Mouse (Mus musculus) E14TG2a.4 (cell line): ENCODE measurements around the gene R3hdm4.
"Not testable (repeated sequence)": the region's sequence is repeated elsewhere in the genome, so short reads cannot be mapped to it uniquely, and the experiment has no call there.

Experiments used
- H3K27me3 ChIP-seq: 2 replicates; pipeline ENCODE4 v1.6.1; 2014; ENCODE audit warnings: low read length, control low read depth; ENCODE audit not compliant: insufficient read depth
- H3K36me3 ChIP-seq: 2 replicates; pipeline ENCODE4 v1.6.1; 2014; ENCODE audit warnings: low read length, control low read depth; ENCODE audit not compliant: insufficient read depth
- H3K4me1 ChIP-seq: replicated peaks from 2 replicates; pipeline ENCODE4 v1.6.1; 2014; ENCODE audit warnings: low read depth, low read length, control low read depth
- H3K4me3 ChIP-seq: replicated peaks from 2 replicates; pipeline ENCODE4 v1.5.1; 2014; ENCODE audit warnings: mild to moderate bottlenecking, low read length
- H3K9me3 ChIP-seq: 2 replicates; pipeline ENCODE4 v1.6.1; 2014; ENCODE audit warnings: low read length, control low read depth
- CTCF ChIP-seq: conservative IDR thresholded peaks from 2 replicates; pipeline ENCODE4 v1.5.1; 2014; ENCODE audit warnings: low read length
- NANOG ChIP-seq: IDR thresholded peaks from 2 replicates; pipeline ENCODE4 v1.6.1; 2014; ENCODE audit warnings: borderline replicate concordance, low read length, mixed read lengths
- POU5F1 ChIP-seq: IDR thresholded peaks from 2 replicates; pipeline ENCODE4 v1.6.1; 2014; ENCODE audit warnings: low read length, borderline replicate concordance

R3hdm4 gene

DNA sequence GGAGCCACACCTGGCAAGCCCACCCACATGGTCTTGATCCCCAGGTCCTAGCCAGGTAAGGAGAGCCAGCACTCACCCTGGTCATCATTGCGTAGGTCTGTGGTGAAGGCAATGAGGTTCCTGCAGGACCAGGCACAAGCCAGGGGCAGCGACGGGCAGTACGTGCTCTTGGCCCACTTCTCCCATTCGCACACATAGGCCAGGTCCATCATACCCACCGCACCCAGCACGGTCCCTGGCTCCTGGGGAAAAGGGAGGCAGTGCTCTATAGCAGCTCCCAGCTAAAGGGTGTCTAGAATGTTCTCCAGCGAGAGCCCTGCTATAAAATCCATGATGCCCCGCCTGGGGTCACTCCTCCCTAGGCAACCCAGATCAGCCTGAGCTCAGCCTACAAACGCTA is 13.6 kb downstream of the R3hdm4 start:
- TF ChIP-seq NANOG (no peak), CTCF (no peak), POU5F1 (no peak)
- H3K9me3 ChIP-seq = no peaks in the 10 kb centered on the region

DNA sequence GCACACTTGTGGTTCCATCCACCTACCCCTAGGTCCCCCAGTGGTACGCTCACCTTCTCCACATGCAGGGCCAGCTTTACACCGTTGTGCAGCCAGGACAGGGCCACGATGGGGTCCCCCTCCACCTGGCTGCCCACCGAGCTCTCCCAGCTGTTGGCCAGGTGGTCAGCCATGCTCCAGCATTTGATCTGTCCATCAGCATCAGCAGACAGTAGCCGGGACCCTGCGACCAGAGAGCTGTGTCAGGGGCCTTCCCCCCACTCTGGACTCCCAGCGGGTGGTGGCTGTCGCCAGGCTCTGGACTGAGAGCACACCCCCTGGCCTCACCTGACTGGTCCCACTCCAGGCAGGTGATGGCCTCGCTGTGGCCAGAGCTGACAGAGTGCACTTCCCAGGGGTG is 14.3 kb downstream of the R3hdm4 start:
- no peak for TF ChIP-seq POU5F1
- TF ChIP-seq NANOG = no peak
- TF ChIP-seq CTCF = no peak

More for the DNA sequence above, 13.6 kb downstream of the R3hdm4 start:
- Histone ChIP-seq H3K4me1 (peaks cover 46% of the 10 kb centered on the region), H3K4me3 (peak overlapping the region; percentile 94; the same call in 1 of the 2 replicates), H3K27me3 (no peaks in the 10 kb centered on the region), H3K36me3 (peaks cover 57% of the 10 kb centered on the region)

DNA sequence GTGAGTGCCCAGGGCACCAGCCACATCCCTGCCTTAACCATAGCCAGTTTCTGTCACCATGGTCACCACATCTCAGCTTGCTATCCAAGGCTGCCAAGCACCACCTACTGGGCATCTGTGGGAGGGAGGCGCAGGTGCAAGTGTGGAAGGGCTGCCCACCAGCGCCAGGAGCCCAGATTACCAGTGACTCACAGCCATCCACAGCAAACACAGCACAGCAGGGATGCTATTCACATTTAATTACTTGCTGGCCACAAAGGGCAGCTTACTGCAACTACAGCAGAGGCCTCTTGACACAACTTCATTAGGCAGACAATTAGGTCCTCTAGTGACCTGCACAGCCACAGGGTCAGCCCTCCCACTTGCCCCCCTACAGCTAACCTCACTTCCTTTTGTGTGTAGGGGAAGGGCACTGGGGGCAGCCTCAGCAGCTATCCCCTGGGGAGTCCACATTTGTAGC is 20.0 kb downstream of the R3hdm4 start:
- no peak for TF ChIP-seq POU5F1
- TF ChIP-seq NANOG = no peak
- no peak for TF ChIP-seq CTCF
- Histone ChIP-seq H3K9me3 (no peaks in the 10 kb centered on the region), H3K36me3 (peaks cover 66% of the 10 kb centered on the region), H3K4me1 (peaks cover 59% of the 10 kb centered on the region), H3K27me3 (no peaks in the 10 kb centered on the region), H3K4me3 (no peak overlapping the region)

More for the DNA sequence above, 14.3 kb downstream of the R3hdm4 start:
- Histone ChIP-seq H3K9me3 (no peaks in the 10 kb centered on the region), H3K4me3 (no peak overlapping the region), H3K27me3 (no peaks in the 10 kb centered on the region), H3K4me1 (peaks cover 44% of the 10 kb centered on the region), H3K36me3 (peaks cover 60% of the 10 kb centered on the region)

DNA sequence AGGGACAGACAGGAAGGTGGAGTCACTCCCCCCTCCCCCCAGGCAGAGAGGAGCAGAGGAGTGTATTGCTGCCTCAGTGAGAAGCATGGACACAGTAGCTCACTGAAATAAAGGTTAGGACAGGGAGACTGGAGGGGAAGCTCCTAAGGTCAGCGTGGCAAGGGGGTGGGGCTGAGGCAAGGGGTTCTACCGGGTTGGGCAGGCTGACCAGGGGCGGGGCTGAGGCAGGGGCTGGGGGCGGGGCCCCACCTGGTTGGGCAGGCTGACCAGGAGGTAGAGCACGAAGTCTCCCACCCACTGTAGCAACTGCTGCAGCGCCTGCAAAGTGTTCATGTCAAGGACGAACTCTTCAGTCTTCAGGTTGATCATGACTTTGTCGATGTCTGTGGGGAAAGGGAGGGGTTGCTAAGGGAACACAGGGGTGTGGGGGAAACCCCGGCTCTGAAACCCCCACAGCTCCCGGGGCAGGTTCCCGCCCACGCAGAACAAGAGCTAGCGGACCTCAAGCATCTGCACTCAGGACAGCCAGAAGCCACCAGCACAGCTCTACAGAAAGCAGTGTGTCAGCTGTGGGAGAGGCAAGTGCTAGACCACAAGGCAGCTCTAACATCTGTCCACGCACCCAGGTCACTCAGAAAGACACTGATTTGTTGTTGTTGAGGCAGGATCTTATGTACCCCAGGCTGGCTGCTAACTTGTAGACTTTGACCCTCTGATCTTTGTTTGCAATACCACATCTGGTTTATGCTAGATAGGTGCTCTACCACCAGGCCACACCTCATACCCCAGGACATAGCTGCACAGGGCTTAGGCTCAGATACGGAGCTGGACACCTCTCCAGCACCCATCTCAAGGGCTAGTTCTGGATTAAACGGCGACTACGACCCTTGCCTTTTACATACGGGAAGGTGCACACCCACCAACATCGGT is 23.4 kb downstream of the R3hdm4 start:
- TF ChIP-seq NANOG = no peak
- Histone ChIP-seq H3K9me3 (no peaks in the 10 kb centered on the region), H3K27me3 (no peaks in the 10 kb centered on the region), H3K4me1 (peaks cover 66% of the 10 kb centered on the region), H3K36me3 (peaks cover 57% of the 10 kb centered on the region), H3K4me3 (no peak overlapping the region)

DNA sequence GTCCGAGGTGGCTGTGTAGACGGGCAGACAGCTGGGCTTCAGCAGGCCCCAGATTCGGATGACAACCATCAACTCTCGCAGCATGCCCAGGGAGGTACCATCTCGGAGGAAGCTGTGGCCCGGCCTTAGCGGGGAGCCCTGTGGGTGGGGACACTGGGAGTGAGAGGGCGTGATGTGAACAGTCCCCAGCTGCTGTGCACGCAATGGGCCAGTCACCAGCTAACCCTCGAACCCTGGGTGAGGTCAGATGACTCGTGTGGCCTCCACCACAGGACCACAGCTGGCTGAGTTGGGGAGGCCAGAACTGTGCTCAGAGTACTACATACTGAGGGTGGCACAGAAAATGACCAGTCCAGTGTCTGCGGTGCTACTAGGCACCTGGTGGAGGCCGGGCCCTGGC is 24.2 kb downstream of the R3hdm4 start:
- Histone ChIP-seq H3K4me1 (peaks cover 66% of the 10 kb centered on the region), H3K4me3 (no peak overlapping the region), H3K36me3 (peaks cover 50% of the 10 kb centered on the region), H3K9me3 (no peaks in the 10 kb centered on the region), H3K27me3 (no peaks in the 10 kb centered on the region)
- no peak for TF ChIP-seq NANOG
- no peak for TF ChIP-seq POU5F1
- TF ChIP-seq CTCF = no peak

DNA sequence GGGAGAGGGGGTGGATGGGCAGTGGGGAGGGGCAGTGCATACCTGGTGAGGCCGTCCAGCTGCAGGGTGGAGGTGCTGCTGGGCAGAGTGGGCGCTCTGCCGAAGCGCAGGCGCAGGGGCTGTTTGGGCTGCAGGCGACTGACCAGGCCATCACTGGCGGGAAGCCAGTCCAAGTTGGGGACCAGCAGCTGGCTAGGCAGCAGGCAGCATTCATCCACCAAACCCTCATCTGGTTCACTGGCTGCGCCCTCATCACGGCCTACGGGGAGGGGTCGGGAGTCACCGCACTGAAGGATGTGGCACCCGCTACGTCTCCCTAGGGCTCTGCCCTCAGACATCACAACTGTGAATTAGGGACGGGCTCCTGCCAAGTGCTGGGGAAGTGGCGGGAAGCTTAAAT is 24.7 kb downstream of the R3hdm4 start:
- Histone ChIP-seq H3K36me3 (peaks cover 45% of the 10 kb centered on the region), H3K4me1 (peaks cover 62% of the 10 kb centered on the region), H3K9me3 (no peaks in the 10 kb centered on the region), H3K27me3 (no peaks in the 10 kb centered on the region), H3K4me3 (no peak overlapping the region)
- TF ChIP-seq POU5F1 (no peak), CTCF (no peak), NANOG (no peak)

DNA sequence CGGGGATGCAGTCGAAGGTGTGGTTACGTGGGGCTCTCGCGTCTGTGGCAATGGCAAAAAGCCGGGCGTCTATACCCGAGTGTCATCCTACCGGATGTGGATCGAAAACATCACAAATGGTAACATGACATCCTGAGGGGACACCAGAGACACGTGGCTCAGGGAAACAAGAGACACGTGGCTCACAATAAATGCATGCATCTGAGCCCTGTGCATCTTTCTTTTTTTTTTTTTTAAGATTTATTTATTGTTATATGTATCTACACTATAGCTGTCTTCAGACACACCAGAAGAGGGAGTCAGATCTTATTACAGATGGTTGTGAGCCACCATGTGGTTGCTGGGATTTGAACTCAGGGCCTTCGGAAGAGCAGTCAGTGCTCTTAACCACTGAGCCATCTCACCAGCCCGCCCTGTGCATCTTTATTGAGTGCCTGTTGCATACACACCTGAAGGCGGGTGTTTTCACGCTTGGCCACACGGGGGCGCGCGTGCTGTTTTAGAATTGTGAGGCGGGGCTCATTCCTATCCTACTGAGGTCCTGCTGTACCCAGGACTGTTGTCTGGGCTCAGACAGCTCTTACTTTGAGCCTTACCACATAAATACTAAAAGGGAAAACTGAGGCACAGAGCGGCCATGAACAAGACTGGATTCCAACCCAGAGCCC is 28.4 kb downstream of the R3hdm4 start:
- peak; percentile 69 for TF ChIP-seq CTCF
- H3K36me3 ChIP-seq = peaks cover 28% of the 10 kb centered on the region
- peaks cover 19% of the 10 kb centered on the region for H3K27me3 ChIP-seq
- H3K4me1 ChIP-seq = peaks cover 48% of the 10 kb centered on the region
- not testable (repeated sequence) for H3K4me3 ChIP-seq, H3K9me3 ChIP-seq

DNA sequence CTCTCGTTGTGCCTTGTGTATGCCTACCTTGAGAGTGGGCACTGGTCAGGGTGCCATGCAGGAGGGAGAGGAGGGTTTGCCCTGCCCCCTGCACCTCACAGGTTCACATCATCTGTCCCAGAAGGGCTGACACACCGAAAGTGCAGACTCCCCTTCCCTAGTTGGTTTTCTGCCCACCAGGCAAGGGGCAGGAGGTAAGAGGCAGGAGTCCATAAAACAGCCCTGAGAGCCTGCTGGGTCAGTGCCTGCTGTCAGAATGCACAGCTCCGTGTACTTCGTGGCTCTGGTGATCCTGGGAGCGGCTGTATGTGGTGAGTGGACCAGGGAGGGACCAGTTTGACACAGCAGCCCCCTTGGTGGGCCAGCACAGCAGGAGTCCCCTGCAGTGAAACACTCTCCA is 30.3 kb downstream of the R3hdm4 start, which contains the start of gene Cfd:
Cfd (plus strand) TSS at position 184 of the 400 bp plus-strand sequence.
- no peak within 1 kb of the TSS for H3K4me3 ChIP-seq
- peaks cover 20% of the 10 kb centered on the region for H3K27me3 ChIP-seq
- H3K36me3 ChIP-seq = peaks cover 14% of the 10 kb centered on the region
- peaks cover 36% of the 10 kb centered on the region for H3K4me1 ChIP-seq
- H3K9me3 ChIP-seq = no peaks in the 10 kb centered on the region
- no peak for TF ChIP-seq POU5F1
- no peak for TF ChIP-seq CTCF
- TF ChIP-seq NANOG = no peak
